Mouse (Mus musculus): ENCODE results near the gene Susd4.

Susd4 gene

GRCm38 (mm10) chr1:182788896-182789295 lies 25.2 kb downstream of the Susd4 start:
- no peak for DNase-seq

DNA sequence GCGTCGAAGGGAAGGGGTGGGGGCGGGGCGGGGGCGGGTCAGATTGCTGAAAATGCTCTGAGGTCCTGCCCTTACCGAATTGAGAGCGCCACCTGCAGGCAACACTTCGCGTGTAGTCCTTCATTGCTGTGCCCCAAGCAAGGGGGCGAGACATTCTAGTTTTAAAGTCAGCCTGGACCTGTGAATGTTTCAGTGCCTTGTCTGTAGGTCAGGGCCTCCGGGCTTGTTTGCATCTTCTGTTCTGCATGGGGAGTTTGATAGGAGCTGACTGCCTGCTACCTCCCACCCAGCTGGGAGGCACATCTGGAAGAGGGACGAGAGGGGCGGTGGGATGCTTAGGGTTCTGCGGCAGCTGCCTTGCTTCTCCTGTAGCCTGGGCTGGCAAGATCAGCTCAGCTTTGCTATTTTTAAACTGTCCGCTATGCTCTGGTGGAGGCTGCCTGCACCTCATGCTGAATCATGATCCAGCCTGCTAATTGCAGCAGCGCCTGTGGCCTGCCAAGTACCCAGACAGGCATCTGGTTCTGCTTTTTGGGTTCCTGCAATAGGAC lies 28.9 kb downstream of the Susd4 start:
- DNase-seq = peak; percentile 54

DNA sequence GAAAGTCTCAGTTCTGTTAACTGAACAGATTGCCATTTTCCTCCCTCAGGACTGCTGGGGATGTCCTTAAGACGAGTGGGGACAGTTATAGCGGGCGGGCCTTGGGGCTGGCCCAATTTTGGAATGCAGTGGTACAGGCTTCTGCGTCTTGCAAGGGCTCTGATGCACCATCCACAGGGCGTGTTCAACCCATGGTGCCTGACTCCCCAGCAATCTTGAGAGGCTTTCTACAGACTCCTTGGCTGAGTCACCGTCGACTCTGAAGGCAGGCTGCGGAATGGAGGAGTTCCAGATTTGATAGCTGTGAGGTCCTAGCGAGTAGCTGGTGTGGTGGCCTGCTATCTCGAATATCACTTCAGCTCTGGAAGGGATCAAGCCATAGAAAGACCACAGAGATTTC lies 30.6 kb downstream of the Susd4 start:
- DNase-seq = no peak

- DNase-seq = no peak
These were observed 31.0 kb downstream of the Susd4 start for GRCm38 (mm10) chr1:182794628-182795027.

DNA sequence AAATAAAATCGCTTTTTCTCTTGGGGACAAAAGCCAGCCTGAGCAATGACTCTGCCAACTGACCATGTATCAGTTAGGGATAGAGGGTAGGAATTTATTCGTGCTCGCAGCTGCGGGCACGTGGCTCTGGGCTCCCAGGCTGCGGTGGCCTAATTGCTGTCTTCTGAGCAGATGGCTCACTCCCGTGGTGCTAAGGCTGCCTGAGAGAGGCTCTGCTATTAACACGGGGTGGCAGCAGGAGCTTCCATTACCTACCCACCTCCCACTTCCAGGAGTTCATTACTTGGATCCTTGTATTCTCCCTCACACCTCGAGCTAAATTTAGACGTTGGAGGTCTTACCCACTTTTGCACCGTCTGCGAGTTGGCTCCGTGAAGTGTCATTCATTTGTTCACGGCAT lies 33.4 kb downstream of the Susd4 start:
- peak; percentile 80 for DNase-seq

DNA sequence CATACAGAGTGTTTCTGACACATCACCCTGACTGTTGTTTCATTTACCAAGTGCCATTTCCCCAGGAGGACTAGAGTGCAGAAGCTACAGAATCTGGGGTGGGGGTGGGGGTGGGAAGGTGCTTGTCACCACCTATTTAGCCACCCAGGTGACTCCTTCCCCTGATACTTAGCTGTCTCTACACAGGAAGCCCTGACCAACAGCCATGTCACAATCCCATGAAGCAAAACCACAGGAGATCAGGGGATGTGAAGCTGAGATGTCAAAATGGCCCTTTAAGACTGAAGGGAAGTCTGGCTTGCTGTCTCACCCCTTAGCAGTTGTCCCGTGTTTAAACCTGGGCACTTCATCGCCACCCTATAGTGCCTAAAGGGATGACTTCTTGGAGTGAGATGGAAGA lies 37.9 kb downstream of the Susd4 start:
- no peak for DNase-seq

DNA sequence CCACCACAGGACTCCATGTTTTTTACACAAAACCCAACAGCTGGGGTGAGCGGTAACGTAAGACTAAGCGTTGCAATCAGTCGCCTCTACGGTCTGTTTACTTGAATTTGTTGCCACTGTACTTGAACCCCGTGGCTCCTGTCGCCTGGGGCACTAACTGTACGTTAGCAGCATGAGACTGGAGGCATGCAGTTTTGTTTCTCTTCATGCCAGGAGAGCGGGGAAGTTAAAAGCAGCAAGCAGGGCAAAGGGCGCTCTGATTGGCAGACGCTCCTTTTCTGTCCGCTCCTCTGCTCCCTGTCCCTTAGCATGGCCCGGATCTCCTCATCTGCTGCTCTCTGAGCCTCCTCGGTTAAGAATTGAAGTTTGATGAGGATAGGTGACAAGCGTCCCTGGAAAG lies 39.2 kb downstream of the Susd4 start:
- DNase-seq = no peak

DNA sequence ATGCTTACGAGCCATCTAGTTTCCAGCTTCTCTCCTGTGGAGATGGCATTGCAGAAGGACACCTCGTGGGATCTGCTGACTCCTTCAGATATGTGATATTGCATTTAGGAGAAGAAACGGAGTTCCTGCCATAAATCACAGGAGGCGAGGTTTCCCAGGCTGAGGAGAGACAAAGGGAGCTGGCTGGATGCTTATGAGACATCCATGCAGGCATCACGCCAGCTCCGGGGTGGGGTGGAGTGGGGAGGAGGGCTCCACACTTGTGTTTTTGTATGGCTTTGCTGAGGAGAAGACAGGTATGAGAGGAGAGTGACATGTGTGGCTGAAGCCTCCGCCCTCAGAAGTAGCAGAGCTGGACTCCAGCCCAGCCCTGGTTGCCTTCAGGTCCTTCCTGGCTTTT lies 50.3 kb downstream of the Susd4 start:
- no peak for DNase-seq

DNA sequence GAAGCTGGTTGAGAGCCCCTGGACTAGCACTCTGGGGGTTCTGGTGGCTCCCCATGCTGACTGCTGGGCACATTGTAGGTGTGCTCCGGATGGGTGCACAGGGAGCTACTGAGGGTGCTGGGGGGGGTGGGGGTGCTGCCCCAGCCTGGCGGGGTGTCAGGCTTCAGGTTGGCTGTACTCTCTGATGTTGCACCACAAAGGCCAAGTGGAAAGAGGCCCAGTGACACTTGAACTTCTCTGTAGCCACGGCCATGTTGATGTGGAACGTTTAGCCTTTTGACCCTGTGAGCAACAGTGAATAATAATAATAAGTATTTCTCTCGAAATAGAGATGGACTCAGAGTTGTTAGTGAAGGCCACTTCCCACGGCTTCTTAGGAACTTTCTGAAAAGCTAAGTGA lies 50.9 kb downstream of the Susd4 start:
- no peak for DNase-seq

DNA sequence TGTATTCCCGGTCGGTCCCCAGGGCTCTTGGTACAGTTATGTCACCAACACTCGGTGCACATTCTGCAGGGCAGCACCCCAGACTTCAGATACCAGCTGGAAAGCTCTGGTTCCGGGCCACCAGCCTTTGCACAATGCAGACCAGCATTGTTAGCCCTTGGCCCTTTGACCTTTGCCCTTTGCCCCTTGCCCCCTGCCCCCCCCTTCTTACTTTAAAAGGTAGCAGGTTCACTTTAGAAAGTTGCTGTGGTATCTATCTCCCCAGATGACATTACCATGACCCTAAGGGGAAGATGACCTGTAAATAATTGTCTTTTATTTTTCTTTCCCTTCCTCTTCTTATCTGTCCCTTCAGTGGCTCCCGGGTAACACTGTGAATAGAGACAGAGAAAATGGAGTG lies 53.4 kb downstream of the Susd4 start:
- no peak for DNase-seq

GRCm38 (mm10) chr1:182817624-182818023 lies 54.0 kb downstream of the Susd4 start:
- DNase-seq = no peak

- DNase-seq = no peak
These were observed 55.3 kb downstream of the Susd4 start for GRCm38 (mm10) chr1:182818931-182819330.

DNA sequence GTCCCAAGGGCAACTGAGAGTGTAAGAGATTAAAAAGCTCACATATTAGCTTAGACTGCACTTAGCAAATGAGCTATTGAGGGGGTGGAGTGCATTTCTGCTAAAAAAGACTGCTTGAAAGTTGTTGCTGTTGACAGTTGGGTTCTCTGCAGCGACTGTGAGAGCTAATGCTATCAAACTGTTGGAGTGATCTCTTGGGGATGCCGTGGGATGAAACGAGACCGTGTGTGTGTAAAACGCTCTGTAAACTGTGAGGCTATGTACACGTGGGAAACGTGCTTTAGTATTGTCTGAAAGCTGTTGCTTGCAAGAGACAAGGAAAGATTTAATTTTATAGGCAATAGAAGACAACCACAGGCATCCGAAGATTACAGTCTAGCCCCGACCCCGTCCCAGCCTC lies 59.1 kb downstream of the Susd4 start:
- DNase-seq = no peak

DNA sequence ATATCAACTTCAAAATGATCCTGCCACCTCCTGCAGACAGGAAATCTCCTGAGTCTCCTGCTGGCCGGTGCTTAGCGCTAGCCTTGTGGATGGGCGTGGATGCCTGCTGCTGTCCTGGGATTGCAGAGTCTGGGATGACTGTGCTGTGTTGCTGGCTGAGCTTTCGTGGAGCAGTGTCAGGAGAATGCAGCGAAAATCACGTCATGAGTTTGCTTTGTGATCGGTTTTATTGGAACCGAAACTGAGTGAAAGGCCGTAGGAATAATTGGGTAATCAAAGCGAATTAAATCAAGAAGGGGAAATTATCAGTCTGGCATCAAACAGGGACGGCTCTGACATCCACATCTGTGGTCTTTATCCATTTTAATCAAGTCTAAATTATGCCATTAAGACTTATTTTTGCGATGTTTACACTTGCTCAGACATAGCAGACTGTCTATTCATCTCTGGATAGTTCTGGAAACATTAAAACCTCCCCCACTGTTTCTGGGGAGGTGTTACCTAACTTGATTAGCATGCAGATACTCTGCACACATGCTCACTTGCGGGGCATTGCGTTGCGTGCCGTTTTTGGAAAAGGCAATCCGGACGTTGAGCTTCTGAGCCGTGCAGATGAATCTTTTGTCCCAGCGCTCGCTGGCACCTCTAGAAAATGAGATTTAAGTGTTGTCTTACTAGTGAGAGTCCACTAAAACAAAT lies 60.2 kb downstream of the Susd4 start:
- DNase-seq = no peak

- DNase-seq = no peak
These were observed 62.9 kb downstream of the Susd4 start for GRCm38 (mm10) chr1:182826557-182826956.

- DNase-seq = no peak
These were observed 74.4 kb downstream of the Susd4 start for GRCm38 (mm10) chr1:182838061-182838460.

- no peak for DNase-seq
These were observed 75.8 kb downstream of the Susd4 start for GRCm38 (mm10) chr1:182839332-182839929.

DNA sequence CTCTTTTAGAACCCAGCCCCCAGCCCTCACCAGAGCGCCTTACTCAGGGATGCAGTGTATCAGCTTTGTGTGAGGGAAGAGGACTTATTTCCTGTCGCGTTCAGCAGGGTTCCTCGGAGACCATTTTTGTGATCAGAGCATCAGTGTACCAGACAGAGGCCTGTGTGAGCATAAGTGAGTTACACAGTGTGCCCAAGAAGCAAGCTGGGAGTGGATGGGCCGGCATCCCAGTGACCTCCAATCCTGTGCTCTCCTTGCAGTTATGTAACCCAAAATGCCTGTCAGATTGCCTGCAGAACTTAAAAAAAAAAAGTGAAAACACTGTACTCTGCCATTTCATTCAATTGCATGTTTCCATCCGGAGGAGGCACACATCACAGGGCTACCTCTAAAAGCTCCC lies 76.4 kb downstream of the Susd4 start:
- DNase-seq = no peak

- DNase-seq = no peak
These were observed 76.9 kb downstream of the Susd4 start for GRCm38 (mm10) chr1:182840606-182841005.

DNA sequence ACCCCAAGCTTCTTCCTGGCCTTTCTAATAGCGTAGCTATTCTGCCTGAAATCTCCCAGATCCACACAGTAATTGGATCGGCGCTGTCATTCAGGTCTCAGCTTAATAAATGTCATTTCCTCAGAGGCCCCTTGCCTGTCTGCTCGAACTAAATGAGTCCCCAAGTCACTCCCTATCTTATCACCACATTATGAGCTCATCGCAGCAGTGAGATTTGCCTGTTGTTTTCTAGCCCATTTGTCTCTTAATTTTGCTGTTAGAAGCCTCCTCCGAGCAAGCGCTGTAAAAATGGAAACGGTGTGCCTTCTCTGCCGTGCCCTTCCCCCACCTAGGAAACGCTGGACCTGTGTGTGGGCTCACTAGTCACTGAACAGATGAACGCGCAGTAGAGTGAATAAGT lies 85.9 kb downstream of the Susd4 start:
- no peak for DNase-seq

DNA sequence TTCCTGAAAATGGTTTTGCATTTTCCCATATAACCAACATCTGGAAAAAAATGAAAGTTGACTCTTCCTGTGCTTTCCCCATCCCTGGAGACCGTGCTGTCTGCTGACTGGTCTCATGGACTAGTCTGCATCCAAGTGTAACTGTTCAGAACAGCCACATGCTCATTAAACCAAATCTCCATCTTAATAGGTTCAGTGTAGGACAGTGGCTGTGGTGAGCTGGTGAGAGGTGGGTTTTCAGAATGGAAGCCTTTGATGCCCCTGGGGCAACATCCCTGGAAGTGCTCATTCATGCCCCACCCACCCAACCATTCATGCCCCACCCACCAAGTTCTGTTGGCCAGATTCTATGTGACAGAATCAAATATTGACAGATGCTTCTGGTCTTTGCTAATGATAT lies 86.4 kb downstream of the Susd4 start:
- DNase-seq = no peak

GRCm38 (mm10) chr1:182852158-182852557 lies 88.5 kb downstream of the Susd4 start:
- no peak for DNase-seq

DNA sequence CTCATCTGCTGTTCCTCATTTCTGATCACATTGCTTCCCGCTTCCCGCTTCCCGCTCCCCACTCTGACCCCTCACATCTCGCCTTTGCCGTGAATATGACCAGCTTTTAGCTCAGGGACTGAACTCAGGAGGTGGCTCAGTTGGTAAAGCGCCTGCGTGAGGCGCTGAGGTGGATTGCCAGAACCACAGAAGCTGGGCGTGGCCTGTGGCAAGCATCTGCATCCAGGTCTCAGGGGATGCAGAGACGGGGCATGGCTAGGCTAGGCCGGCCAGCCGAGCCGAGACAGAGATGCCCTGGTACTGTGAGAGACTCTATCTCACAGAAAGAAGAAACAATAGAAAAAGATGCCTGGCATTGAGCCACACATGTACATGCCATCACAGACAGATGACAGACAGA lies 93.0 kb downstream of the Susd4 start:
- no peak for DNase-seq

GRCm38 (mm10) chr1:182861671-182862358 lies 98.2 kb downstream of the Susd4 start:
- peak; percentile 32 for DNase-seq
